Mouse (Mus musculus) spleen, adult 2 months (tissue): ENCODE results near the gene Chn1.

Experiments
- CTCF ChIP-seq: fragments of 200-500 bp; IDR thresholded peaks from 2 replicates; pipeline ENCODE4 v1.5.1; 2011; ENCODE audit warnings: mild to moderate bottlenecking, inconsistent platforms; ENCODE audit not compliant: insufficient read depth, insufficient read length, insufficient replicate concordance; ENCODE audit errors: extremely low read depth
- POLR2A ChIP-seq: fragments of 200-500 bp; IDR thresholded peaks from 2 replicates; pipeline ENCODE4 v1.6.1; 2011; ENCODE audit warnings: low read depth, low read length, inconsistent platforms

- no peak for TF ChIP-seq CTCF
- TF ChIP-seq POLR2A, result no peak
Measured at GRCm38 (mm10) chr2:73611798-73612197, 163.3 kb downstream of the Chn1 start.
